Mouse (Mus musculus) heart, adult 8-10 months (tissue): ENCODE measurements around the gene Usp29. TPM values are rescaled to one million over a fixed set of nuclear protein-coding genes. Genes with fewer than 3 reads are reported as not detected.
"Not testable (repeated sequence)": the region's sequence is repeated elsewhere in the genome, so short reads cannot be mapped to it uniquely, and the experiment has no call there.

Experiments
- DNase-seq: peaks from one replicate; pipeline ENCODE4 v3.0.0; 2022; ENCODE audit warnings: low spot score
- total RNA-seq, 4 experiments: library from RNA; stranded (reverse); gene quantifications; 2 replicates each; pipeline ENCODE4 v1.2.4; 2022

Gene Usp29
- total RNA-seq, 4 experiments from 2014 or later = not detected

DNA sequence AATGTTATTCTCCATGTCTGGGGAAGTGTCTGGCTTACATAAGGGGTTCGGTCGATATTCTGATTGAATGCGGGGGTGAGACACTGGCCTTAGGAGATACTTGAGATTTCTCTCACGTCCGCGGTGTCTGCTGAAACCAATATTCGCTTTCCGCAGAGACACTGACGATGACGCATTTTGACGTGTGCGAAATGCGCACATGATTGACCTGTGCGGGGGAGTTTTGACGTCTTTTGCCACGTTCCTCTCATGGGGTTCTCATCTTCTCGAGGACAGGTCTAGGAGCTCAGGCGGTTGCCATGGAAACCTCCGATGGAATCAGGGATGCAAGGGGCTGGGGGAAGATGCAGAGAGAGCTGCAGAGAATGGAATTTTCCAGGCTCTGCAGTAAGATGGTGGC lies 144.1 kb downstream of the Usp29 start:
- DNase-seq = no peak

DNA sequence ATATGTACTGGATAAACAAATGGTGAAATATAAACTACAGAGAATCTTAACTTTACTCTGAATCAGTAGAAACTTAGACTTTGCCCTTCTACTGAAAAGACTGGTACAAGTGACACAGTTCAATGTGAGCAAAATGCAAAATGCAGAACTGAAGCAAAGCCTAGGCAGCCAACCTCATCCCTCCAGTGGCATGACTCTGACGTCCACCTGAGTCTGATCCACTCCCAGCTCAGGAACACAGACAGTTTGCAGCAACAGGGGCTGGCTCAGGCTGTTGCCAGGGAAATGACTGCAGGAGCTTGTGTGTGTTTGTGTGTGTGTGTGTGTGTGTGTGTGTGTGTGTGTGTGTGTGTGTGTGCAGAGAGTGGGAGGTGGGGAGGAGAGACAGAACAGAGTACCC lies 147.8 kb downstream of the Usp29 start:
- no peak for DNase-seq

DNA sequence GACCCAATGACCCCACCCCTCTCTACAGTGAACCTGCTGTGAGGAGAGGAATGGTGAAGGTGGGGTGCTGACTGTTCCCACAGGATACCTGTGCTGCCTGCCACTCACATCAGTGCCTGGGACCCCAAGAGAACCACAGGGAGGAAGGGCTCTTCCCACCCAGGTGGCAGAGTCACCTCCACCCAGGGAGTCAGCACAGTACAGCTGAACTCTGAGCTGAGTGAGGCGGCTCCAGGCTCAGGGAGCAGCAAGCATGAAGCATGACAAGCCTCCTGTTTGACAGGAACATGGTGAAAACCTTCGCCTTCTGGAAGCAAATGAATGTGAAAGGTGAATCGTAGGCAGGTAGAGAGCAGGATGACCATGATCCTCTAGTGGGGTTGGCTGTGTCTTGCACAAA lies 148.5 kb downstream of the Usp29 start:
- DNase-seq = not testable (repeated sequence)

DNA sequence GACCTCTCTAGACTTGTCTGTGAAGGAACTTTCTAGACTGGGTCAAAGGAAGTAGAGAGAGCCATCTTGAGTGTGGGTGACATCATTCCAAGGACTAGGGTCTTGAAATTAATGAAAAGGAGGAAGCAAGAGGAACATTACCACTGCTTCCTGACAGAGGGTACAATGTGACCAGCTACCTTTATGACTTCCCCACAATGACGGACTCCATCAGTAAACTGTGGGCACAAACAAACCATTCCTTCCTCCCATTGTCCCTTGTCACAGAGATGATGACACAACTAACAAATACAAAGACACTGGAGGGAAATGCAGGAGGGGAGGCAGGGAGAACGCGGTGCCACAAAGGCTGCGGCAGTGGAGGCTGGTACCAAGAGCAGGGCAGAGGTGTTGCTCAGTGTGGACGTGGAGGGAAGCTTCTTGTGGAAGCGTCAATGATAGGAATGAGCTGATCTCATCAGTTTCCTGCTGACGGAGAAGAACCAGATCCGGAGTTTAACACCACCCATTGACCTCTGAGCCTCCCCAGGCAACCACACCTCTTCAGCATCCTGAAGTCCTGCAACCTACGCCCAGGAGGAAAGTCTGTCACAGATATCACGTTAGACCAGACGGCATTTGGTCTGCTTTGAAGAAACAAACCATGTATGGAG lies 149.3 kb downstream of the Usp29 start:
- DNase-seq = no peak

DNA sequence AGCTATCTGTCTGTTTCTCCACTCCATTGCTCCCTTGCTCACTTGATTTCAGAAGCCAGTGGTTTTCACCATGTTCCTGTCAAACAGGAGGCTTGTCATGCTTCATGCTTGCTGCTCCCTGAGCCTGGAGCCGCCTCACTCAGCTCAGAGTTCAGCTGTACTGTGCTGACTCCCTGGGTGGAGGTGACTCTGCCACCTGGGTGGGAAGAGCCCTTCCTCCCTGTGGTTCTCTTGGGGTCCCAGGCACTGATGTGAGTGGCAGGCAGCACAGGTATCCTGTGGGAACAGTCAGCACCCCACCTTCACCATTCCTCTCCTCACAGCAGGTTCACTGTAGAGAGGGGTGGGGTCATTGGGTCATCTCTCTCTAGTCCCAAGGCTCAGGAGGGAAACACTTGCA lies 150.5 kb downstream of the Usp29 start:
- not testable (repeated sequence) for DNase-seq

DNA sequence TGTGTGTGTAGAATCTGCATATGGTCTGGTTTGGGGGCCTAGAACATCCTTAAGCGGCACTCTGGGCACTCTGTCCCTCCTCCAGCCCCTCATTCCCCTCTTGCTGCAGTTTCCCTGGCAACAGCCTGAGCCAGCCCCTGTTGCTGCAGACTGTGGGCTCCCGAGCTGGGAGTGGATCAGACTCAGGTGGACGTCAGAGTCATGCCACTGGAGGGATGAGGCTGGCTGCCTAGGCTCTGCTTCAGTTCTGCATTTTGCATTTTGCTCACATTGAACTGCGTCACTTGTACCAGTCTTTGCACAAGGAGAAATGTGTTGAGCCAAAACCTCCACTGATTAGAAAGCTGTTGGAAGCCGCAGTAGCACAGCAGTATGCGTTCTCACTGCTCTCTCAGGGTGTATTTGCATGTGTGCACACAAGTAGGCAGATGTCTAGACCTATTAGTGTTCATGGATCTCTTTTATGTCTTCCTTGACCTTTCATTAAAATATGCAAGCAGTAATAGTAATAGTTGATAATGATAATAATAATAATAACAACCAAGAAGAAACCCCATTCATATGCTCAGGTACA lies 151.2 kb downstream of the Usp29 start:
- no peak for DNase-seq

DNA sequence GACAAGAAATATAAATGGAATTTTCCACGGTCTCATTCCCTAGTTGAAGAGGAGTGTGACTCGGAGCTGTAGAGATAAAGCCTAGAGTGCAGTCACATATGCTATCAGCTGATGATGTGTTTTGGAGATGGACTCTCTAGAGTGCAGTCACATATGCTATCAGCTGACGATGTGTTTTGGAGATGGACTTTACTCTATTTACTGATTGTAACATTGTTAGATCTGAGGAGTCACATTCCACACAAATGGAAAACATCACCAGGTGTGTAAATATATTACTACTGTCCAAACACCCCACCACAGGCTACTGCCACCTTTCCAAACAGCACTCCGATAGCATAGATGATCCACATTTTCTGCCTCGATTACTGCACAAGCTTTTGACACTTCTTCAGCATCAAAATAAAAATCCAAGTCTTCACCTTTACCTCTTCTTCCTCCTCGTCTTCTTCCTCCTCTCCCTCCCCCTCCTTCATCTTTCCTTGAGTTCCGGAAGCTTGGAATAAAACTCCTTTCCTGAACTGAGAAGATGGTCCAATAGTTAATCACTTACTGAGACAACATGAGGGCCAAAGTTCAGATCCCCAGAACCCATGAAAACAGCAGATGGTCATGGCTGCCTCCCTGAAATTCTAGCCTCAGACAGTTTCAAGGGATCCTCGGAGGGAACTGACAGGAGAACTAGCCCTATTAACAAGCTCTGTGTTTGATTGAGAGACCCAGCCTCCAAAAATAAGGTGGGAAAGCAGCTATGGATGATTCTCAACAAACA lies 153.2 kb downstream of the Usp29 start:
- DNase-seq = no peak

DNA sequence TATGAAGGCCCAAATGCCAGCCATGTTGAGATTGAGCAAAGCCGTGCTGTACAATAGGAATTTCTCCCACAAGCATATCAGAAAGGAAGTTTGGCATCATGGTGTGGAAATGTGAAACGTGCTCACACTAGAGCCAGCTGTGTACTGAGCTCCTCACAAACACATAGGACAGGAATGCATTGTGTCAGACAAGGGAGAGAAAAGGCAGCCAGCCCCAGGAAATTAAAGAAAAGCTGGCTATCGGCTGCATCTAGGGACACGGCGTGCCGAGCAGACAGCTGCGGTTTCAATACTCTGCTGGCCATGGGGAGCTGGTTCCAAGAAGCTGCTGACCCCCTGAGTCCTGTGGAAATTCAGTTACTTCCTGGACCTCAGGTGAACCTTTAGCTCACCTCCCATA lies 155.0 kb downstream of the Usp29 start:
- DNase-seq = no peak

DNA sequence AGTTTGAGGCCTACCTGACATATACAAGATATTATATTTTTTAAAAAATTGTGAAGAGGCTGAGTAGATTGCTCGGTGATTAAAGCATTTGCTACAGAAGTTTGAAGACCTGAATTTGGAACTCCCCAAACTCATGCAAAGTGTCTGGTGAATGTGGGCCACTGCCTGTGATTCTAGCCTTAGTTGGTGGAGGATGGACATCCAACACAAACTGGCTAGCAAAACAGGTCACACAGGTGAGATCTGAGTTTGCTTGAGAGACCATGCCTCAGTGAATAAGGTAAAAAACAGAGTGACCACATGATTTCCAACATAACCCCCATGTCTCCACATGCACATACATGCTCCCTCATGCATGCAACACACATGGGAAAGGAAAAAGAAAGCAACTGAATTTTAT lies 156.5 kb downstream of the Usp29 start:
- no peak for DNase-seq

DNA sequence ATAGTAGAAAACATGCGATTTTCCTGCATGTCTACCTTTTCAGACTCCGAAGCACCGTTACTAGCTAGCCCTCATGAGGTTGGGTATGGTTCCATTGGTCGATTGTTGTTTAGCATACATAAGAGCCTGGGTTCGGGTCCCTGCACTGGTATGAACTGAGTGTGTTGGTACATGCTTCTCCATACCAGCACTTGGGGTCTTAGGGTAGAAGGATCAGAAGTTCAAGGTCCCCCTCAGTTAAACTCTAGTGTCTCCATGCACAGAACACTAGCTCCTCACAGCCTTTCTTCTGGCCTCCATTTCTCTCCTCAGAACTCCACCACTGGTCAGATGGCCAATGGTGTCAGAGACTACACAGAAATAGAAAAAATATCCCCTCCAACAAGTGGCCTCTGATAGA lies 159.5 kb downstream of the Usp29 start:
- no peak for DNase-seq

DNA sequence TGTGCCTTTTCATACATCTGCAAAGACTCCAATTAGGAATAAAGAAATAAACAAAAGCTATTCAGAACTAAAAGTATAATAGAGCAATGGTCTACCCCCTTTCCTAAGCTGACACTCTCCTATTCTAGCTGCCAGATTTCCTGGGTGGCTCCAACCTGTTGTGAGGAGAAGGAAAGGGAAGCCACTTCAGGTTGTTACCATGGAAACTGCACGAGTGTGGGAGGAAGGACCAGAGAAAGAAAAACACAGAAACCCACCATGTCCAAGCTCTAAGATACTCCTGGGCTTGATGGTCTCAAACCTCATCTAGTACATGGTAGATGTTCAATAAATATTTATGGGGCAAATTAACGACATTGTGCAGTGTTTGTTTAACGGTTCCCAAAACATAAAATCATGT lies 160.8 kb downstream of the Usp29 start:
- no peak for DNase-seq

DNA sequence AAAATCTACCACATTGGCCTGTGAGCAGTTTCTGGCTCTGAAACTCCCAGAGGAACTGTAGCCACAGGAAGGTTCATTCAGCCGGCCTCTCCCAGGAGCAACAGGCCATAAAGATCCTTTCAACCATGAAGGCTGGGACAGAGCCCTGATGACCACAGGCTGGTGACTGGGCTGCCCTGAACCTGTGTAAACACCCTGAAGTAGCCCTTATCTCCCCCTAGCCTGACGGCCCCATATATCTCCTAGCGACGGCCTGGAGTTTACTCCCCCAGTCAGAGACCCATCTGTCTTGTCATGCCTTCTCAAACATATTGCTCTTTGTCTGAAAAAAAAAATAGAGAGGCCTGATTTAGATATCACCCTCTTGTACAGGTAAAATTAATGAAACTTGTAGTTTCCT lies 166.6 kb downstream of the Usp29 start:
- DNase-seq = not testable (repeated sequence)

DNA sequence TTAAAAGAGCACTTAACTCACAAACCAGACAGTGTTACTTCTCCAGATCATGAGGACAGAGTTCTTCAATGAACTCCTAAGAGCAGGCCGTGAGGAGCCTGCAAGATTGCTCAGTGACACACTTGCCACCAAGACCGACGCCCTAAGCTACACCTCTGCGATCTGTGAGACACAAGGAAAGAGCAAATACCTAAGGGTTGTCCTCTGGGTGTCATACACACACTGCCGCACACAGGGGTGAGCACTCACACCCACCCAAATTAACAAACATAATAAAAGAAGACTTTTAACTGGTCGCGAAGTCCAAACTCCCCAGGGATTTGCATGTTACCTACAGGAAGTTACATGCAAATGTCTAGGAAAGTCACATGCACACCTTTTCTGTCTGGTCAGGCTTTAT lies 170.3 kb downstream of the Usp29 start:
- DNase-seq = no peak

DNA sequence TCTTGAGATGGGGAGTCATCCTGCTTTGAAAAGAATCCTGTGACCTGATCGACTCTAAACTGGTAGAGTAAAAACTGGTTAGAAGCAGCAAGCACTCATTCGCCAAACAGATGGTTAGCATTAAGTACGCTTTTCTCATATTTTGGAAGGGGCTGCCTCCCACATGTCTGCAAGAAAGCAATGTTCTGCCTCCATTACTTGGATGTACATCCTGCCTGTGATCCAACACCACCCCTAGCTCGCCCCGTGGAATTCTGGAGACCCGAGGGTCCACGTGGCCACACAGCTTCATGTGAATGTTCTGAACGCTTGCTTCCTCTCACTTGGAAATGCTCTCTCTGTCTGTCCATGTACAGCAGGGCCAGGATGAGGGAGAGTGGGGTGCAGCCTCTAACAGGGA lies 173.1 kb downstream of the Usp29 start:
- DNase-seq = no peak

DNA sequence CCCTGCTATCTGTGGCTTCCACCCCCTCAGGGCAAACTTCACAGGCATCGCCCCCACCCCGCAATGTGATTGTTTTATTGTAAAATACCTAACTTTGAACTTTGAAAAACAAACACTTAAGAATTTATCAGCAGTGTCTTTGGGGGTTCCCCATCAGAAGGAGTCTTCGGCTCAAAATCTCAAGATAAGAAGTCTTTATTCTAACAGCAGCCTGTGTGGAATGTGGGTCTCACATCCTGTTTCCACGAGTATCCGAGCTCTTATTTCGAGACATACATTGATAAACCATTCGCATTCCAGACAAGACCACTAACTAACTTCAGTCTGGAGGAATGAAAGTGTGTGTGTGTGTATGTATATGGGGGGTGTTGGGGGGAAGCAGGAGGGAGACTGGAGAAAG lies 180.1 kb downstream of the Usp29 start:
- no peak for DNase-seq

DNA sequence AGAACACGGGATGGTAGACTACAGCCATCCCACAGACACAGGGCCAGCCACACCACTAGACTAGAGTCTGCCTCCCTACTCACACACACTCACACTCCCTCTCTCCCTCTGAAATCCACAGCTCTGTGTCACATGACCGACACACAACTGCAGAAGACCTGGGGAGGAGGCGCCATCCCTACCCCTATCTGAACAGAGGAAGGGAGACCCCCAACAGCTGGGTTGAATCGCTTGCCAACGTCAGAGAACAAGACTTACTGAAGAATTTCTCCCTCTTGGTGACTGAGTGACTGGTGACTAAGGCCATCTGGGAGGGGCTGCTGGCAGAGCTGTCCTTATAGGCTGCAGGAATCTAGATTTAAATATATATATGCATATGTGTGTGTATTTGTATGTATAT lies 181.4 kb downstream of the Usp29 start:
- no peak for DNase-seq

DNA sequence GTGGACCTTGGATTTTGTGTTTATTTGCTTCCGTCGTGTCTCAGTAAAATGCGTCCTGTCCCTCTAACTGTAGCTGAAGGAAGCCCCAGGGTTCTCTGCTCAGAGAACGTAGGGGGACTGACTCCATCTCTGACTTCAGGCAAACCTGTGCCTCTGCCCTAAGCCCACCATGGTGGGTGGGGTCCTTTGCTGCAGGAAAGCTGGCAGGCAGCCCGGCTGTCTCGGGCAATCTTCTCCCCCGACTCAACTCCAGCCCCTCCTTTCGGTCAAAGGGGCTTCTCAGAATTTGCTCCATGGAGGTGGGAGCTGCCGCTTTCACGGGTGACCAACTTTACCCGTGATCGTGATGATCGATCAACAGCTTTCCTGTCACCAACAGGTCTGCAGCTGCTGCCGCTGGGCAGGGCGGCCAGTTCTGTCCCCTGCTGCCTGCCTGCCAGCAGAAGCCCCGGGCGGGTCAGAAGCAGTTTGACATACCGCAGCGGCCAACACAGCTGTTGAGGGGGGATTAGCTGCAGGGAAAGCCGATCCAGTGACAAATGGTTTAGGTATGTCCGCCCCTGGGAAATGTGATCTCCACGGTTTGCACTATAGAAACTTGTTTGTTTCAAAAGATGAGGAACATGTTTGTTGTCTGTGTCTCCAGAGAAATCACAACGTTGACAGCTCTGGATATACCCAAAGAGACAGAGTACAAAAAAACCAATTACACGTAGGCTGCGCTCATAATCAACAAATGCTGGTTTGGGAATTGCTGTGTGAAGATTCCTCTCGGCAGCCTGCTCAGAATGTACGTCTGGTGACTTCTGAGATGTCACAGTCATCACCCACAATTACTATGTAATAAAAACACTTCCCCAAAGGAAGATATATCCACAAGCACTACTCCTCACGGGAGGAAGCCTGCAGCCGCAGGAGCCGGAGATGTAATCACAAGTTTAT lies 183.3 kb downstream of the Usp29 start:
- no peak for DNase-seq

DNA sequence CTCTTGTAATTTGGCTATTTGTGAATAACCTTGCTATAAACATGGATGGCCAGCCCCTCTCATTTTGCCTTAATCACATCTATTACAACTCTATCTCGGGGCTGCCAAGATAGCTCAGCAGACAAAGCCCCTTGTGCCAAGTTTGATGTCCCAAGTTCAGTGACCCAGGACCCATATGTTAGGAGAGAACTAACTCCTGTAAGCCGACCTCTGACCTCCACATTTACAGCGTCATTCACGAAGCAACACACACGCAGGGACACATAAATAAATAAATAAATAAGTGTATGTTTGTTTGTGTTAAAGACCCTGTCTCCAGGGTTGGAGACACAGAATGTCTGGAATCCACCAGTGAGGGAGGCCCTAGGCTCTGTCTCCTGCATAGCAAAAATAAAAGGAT lies 186.7 kb downstream of the Usp29 start:
- DNase-seq = no peak

DNA sequence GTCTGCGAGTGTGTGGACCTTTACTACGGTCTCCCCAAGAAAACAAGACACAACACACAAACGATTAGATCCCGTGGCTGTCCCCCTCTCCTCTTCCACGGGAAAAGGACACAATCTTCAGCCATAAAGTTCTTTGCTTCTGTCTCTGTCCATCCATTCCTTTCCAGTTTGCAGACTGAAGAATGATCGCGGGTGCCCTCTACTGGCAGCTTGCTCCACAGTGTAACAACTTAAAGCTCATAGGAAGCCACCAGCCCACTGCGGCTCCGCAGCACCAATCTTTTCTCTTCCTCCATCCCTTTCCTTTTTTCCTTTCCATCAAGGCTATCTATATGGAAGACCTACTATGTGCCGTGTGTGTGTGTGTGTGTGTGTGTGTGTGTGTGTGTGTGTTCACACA lies 187.9 kb downstream of the Usp29 start:
- peak; percentile 65 for DNase-seq

DNA sequence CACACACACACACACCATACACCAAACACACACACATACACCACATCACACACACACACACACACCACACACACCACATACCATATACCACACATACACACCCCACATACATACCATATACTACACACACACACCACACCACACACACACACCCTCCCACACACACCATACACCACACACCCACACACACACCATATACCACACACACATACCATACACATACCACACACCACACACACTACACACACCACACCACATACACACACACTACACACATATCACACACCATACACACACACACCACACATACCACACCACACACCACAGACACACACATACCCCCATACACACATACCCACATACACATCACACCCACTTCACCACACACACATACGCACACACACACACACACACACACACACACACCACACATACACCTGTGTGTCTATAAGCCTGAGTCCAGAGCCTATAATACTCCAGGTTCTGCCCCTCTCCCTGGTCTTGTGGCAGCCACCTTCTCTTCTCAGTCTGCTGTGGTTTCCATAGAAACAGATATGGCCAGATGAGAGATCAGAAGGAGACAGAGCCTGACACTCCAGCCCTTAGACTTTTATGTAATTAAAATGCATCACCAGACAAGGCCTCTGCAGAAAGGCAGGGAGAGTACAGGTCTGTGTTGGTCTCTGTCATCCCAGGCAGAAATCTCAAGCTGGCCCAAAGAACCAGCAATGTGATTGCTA lies 188.9 kb downstream of the Usp29 start:
- DNase-seq = no peak

DNA sequence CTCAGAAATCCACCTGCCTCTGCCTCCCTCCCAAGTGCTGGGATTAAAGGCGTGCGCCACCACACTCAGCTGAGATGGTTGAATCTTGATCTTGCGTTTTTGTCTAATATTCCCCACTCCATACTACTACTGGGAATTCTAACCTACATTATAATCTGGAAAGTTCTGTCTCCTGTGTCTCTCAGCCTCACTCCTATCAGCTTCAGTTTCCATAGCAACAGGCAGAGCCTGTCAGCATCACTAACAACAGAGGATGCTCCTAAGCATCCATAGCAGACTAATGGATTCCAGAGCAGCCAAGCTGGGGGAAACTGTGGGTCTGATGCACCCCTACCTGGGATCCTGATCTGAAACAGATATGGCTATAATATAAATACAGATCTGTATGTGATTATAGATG lies 193.1 kb downstream of the Usp29 start:
- no peak for DNase-seq
